Mouse (Mus musculus) retina, adult 2 months (tissue): ENCODE results near the gene Gm49325.

Experiments used
- DNase-seq: peaks from one replicate; pipeline ENCODE4 v3.0.0-alpha.2; 2012; ENCODE audit warnings: low read depth, low spot score

Gene Gm49325

GRCm38 (mm10) chr10:77626036-77626435 is 20.0 kb downstream of the Gm49325 start:
- no peak for DNase-seq

GRCm38 (mm10) chr10:77626591-77626990 is 20.6 kb downstream of the Gm49325 start:
- DNase-seq = no peak

- DNase-seq = no peak
Observed at GRCm38 (mm10) chr10:77627497-77627896, 21.5 kb downstream of the Gm49325 start.

- no peak for DNase-seq
Observed at GRCm38 (mm10) chr10:77629163-77629562, 23.2 kb downstream of the Gm49325 start.

- DNase-seq = no peak
Observed at GRCm38 (mm10) chr10:77629970-77630369, 24.0 kb downstream of the Gm49325 start.

GRCm38 (mm10) chr10:77634016-77634415 is 28.0 kb downstream of the Gm49325 start:
- DNase-seq = no peak

DNA sequence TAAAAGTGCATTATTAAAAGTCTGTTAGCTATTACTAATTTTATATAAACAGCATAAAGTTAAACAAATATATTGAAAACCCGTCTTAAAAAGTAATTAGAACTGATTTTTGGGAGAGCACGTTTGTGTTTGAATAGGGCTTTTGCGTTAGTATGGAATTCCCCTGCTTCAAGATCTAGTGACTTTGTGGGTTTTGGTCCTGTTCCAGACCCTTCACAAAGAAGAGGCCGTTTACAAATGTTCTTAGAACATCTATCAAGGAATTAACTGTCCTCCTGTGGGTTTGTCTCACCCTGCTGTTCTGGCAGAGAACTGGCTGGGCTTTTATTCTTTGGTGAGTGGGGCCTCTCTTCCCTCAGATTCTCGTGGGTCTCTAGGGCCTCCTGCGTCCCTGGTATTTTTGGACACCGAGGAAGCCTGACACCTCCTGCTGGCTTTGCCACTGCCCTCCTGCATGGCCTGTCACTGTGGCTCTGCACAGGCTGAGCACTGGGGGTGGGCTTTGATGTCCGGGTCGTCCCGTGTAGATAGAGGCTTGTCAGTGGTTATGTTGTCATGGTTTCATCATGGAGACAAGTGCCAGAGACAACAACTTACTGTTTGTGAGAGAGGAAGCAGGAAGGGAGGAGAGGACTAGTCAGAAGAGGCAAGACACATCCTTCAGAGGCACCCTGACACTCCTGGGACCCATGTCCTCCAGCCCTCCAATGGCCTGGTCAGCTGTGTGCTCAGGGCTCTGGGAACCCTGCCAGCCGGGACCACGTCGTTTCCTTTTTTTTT is 28.6 kb downstream of the Gm49325 start:
- no peak for DNase-seq

DNA sequence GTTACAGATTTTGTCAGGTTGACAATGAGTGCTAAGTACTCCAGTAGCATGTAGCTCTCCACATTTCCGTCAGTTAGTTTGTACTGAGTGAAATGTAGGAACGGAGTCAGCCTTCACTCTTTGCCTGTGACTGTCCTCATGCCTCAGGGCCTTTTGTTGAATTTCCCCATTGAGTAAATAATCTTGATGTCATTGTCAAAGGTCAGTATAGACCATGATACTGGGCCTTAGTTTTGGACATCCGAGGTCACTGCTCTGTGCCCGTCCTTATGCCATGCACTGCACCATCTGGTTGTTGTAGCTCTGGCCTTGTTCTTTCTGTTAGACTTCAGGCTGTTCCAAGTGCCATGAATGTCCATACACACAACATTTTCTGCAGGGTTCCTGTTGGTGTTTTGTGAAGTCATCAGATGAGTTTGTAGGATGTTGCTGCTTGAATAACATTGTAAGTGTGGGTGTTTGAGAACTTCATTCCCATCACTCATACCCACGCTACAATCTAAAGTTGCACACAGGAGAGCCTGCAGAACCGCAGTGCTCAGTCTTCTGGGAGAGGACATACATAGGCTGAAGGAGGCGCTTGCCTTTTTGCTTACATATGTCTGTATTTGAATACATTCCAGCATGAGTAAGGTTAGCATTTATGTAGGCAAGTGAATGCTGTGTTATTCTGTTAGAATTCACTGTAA is 30.4 kb downstream of the Gm49325 start:
- no peak for DNase-seq

DNA sequence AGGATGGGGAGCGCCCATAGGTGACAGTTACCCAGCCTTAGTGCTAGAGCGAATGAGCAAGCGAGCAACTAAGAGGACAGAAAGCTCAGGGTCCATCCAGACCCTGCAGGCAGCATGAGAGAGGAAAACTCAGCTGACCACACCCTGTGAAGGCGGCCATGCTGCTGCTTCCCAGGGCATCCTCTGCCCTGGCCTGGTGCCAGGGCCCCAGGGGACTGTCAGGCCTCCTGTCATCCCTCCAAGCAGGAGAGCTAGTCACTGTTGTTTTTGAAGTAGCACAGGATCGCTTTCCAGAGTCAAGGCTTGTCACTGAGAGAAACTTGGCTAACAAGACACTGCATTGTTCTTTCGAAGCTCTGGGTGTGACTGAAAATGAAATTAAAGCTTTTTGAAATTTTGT is 33.0 kb downstream of the Gm49325 start:
- DNase-seq = no peak

DNA sequence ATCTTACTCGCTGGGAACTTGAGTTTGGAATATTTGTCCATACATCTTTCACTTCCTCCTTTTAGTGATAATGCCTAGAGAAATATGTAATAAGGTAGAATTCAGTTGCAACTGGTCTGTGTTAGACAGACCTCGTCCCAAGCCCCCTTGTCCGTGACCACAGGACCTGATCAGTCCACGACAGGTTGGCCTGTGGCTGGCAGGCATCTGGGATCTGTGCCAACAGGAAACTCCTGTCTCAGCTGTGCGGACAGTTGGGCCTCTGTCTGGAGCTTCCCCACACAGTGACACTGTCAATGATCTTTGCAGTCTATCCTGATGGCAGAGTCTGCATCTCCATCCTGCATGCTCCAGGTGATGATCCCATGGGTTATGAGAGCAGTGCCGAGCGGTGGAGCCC is 37.2 kb downstream of the Gm49325 start:
- no peak for DNase-seq

DNA sequence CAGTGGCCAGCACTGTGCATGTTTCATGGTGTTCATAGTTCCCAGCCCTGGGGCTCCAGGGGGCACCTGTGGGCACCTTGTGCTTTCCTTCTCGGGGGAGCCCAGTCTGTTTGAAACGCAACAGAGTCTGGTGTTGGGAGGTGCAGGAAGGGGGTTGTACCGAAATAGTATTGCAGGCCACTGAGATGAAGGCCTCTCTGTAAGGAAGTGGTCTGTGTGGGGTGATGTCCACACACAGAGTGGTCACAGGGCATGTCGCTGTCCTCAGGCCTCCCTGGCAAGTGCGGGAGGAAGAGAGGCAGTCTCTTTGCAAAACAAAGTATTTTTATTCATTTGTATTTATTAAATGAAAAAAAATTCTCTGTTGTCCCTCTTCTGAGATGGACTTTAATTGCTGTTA is 39.6 kb downstream of the Gm49325 start:
- DNase-seq = no peak

DNA sequence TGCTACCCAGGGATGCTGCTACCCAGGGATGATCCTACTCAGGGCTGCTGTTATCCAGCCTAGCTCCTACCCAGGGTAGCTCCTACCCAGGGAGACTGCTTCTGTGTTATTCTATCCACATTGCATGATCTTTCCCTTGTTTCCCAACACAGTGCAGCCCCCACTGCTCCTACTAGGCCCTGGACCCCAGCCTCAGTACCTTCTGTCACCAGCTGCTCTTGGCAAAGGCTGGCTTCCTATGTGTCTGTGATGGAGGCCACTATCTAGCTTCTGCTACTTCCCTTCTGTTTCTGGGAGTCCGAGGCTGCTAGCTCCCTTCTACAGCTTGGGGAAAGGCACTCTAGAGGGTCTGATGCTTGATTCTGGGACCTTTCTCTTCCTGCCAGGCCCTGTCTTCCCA is 41.5 kb downstream of the Gm49325 start:
- DNase-seq = no peak

- DNase-seq = no peak
Observed at GRCm38 (mm10) chr10:77647901-77648300, 41.9 kb downstream of the Gm49325 start.

- DNase-seq = no peak
Observed at GRCm38 (mm10) chr10:77652046-77652445, 46.0 kb downstream of the Gm49325 start.

DNA sequence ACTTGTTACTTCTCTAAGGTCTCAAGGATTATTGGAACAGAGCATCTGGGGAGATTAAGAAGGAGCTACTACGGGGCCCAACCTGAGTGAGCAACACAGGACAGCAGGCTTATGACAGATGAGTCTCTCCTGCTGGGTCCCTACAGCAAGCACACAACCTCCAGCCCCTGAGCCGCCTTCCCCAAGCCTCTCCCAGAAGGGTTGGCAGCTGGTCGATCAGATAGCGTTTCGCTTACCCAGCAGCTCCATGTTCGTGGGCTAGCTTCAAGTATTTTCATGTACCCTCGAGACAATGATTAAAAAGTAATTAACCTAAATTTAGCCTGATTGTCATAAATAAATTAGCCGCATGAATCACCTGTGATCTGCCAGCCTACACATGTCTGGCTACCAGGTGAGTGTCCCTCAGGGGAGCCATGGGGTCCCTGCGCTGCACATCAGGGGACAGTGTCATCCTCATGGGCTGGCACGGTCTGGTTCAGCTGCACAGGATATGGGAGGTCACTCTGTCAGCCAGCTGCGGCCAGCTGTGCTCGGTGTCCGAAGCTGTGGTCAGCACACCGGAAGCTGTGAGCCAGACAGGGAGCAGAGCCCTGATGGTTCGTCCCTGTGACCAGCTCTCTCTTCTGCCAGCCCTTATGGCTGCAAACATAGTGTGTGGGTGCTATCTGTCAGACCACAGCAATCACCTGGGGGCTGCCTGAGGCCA is 52.4 kb downstream of the Gm49325 start:
- DNase-seq = no peak

DNA sequence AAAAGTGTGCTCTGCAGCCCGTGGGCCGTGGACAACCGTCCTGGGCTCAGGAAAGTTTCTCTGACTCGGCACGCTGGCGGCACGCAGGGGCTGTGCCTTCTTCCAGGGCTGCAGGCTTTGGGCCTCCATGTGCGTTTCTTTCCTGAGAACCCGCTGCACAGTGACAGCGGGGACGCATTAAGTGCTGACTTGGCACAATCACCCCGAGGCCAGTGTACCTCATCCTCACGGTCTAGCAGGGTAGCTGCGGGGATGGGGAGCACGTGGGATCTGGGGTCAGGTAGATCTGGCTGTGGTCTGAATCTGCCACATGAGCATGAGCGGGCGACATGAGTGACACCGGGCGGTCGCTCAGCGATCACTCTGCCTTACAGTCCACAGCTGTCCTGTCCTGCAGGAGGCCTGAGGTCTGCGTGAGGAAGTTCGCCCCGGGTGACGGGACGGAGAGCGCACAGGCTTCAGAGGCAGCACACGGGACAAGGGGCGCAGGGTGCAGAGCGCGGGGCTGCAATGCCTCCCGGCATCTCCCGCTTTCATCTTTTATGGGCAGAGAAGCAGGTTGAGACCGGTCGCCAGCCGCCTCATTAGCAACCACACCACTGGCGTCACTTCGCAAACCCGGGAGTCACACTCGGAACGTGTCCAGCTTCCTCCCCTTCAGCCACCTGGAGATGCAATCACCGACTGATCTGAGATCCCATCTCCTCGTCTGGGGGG is 58.1 kb downstream of the Gm49325 start:
- no peak for DNase-seq

GRCm38 (mm10) chr10:77666342-77666741 is 60.3 kb downstream of the Gm49325 start:
- DNase-seq = no peak

GRCm38 (mm10) chr10:77667402-77667801 is 61.4 kb downstream of the Gm49325 start:
- no peak for DNase-seq

- DNase-seq = no peak
Observed at GRCm38 (mm10) chr10:77670710-77671109, 64.7 kb downstream of the Gm49325 start.

DNA sequence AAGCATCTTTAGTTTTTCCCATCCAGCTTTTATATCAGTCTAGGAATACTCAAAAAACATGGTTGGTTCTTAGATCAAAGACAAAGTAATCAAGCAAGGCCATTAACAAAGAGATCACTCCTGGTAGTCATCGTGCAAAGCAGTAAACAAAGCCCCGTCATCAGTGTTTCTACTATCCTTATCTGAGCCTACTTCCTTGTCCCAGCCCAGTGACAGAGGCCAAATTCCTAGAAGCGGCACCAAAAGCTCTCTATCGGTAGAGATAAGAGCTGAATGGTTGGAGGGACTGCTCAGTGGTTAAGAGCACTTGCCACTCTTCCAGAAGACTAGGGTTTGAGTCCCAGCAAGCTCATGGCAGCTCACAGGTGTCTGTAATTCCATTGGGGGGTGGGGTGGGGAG is 65.5 kb downstream of the Gm49325 start:
- DNase-seq = no peak

GRCm38 (mm10) chr10:77673765-77674164 is 67.8 kb downstream of the Gm49325 start:
- no peak for DNase-seq

GRCm38 (mm10) chr10:77677562-77677961 is 71.6 kb downstream of the Gm49325 start:
- no peak for DNase-seq
